Mouse (Mus musculus) heart, embryonic 14.5 days (tissue): ENCODE data around the gene Sncb. TPM values are rescaled to one million over a fixed set of nuclear protein-coding genes. Genes with fewer than 3 reads are reported as not detected.

Source experiments
- ATAC-seq: fragments of 200-750 bp; cut with Nextera tagmentation; 2 replicates; pipeline ENCODE4 v1.8.0; 2017; ENCODE audit warnings: low read depth, moderate TSS enrichment; ENCODE audit not compliant: insufficient number of reproducible peaks, insufficient read depth, low FRiP score
- H3K27ac ChIP-seq, 2 experiments: fragments of 200-500 bp in 1 of 2; fragments of 300-500 bp in 1 of 2; sonication (generic) in 1 of 2; replicated peaks in 1 of 2; 2 replicates each; pipeline ENCODE4 v1.5.1; 2012 to 2014; ENCODE audit warnings: low read depth in 2 of 2, low read length in 2 of 2, control low read depth in 1 of 2, mild to moderate bottlenecking in 1 of 2, mixed read lengths in 1 of 2; ENCODE audit not compliant: control insufficient read depth in 1 of 2, insufficient read depth in 1 of 2
- H3K27me3 ChIP-seq: fragments of 300-500 bp; sonication (generic); 2 replicates; pipeline ENCODE4 v1.6.1; 2014; ENCODE audit warnings: mild to moderate bottlenecking, low read length, control low read depth; ENCODE audit not compliant: control insufficient read depth, insufficient read depth
- H3K36me3 ChIP-seq: fragments of 300-500 bp; sonication (generic); 2 replicates; pipeline ENCODE4 v1.6.1; 2014; ENCODE audit warnings: mild to moderate bottlenecking, control low read depth, low read length, mixed read lengths; ENCODE audit not compliant: control insufficient read depth, insufficient read depth
- H3K4me1 ChIP-seq, 2 experiments: fragments of 200-500 bp in 1 of 2; fragments of 300-500 bp in 1 of 2; sonication (generic) in 1 of 2; 2 replicates each; pipeline ENCODE4 v1.6.1; 2012 to 2014; ENCODE audit warnings: low read length in 2 of 2, control low read depth in 1 of 2, mixed read lengths in 1 of 2; ENCODE audit not compliant: control insufficient read depth in 2 of 2, insufficient read depth in 2 of 2
- H3K4me2 ChIP-seq: fragments of 300-500 bp; sonication (generic); 2 replicates; pipeline ENCODE4 v1.6.1; 2014; ENCODE audit warnings: mild to moderate bottlenecking, low read length
- H3K4me3 ChIP-seq, 2 experiments: fragments of 200-500 bp in 1 of 2; fragments of 300-500 bp in 1 of 2; sonication (generic) in 1 of 2; 2 replicates each; pipeline ENCODE4 v1.5.1; 2012 to 2014; ENCODE audit warnings: low read length in 2 of 2, mild to moderate bottlenecking in 2 of 2, control low read depth in 1 of 2, low read depth in 1 of 2, moderate library complexity in 1 of 2; ENCODE audit not compliant: control insufficient read depth in 1 of 2, insufficient read depth in 1 of 2
- H3K9ac ChIP-seq: fragments of 300-500 bp; sonication (generic); 2 replicates; pipeline ENCODE4 v1.6.1; 2014; ENCODE audit warnings: mild to moderate bottlenecking, low read length
- H3K9me3 ChIP-seq: fragments of 300-500 bp; sonication (generic); 2 replicates; pipeline ENCODE4 v1.6.1; 2016; ENCODE audit warnings: low read length, control low read depth; ENCODE audit not compliant: control insufficient read depth
- WGBS: fragments of 180-500 bp; shearing (Covaris S2); extraction: QIAGEN DNeasy Blood & Tissue Kit; methylation state at CpG from one replicate; pipeline ENCODE4 v1.1.7; 2014; 5-methylcytosine and 5-hydroxymethylcytosine counted together
- polyA plus RNA-seq: library from polyadenylated mRNA; unstranded; fragments of >200 nt; fragmentation: Nextera tagmentation; extraction: Ambion mirVana; gene quantifications from 2 replicates; pipeline ENCODE4 v1.2.1, GENCODE M21; 2014

Gene Sncb
- polyA plus RNA-seq, 1 experiment from 2014 or later = not detected

GRCm38 (mm10) chr13:54781086-54781485 is 14.7 kb upstream of the Sncb start:
- Histone ChIP-seq H3K9ac (no peak overlapping the region), H3K27me3 (no peaks in the 10 kb centered on the region), H3K9me3 (0 out of 2 replicates have a peak, but pooled peaks cover 2% of the 10 kb centered on the region), H3K4me2 (no peak overlapping the region), H3K4me1 (no peaks in the 10 kb centered on the region), H3K27ac (no peak overlapping the region), H3K4me3 (no peak overlapping the region), H3K36me3 (no peaks in the 10 kb centered on the region)
- no peak for ATAC-seq
- 68% methylated on average over 3 of the region's 3 CpGs for WGBS

DNA sequence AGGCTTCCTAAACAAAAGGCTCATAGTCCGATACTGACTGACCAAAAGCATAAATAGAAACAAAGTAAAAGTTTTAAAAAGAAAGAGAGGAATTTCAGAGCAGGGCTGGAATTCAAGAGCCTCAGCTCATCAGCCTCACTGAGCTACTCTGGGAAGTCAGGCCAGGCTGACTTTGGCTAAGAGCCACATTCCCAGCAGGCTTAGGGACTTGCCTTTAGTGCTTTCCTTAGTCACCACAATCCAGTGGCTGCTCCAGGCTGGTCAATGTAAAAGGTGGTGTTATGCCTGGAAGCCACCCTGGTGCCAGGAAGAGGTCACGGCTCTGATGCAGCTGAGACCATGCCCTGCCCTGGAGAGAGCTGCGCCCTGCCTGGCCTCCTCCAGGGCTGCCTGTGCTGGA is 14.2 kb upstream of the Sncb start:
- Histone ChIP-seq H3K9me3 (0 out of 2 replicates have a peak, but pooled peaks cover 5% of the 10 kb centered on the region), H3K4me2 (no peak overlapping the region), H3K36me3 (no peaks in the 10 kb centered on the region), H3K4me1 (no peaks in the 10 kb centered on the region), H3K9ac (no peak overlapping the region), H3K4me3 (no peak overlapping the region), H3K27ac (no peak overlapping the region), H3K27me3 (no peaks in the 10 kb centered on the region)
- ATAC-seq = 0 out of 2 replicates have a peak, but pooled peaks have one; percentile 21
- WGBS = 62% methylated on average over 3 of the region's 3 CpGs

- no peak overlapping the region for H3K9ac ChIP-seq
- no peak for ATAC-seq
- H3K27me3 ChIP-seq = peaks cover 56% of the 10 kb centered on the region
- peaks cover 0 to 7% of the 10 kb centered on the region in 2 experiments; a peak in 1 of 4 replicates for H3K4me1 ChIP-seq
- H3K9me3 ChIP-seq = no peaks in the 10 kb centered on the region
- no peak overlapping the region for H3K4me2 ChIP-seq
- H3K36me3 ChIP-seq = no peaks in the 10 kb centered on the region
- H3K4me3 ChIP-seq = no peak overlapping the region
- no peak overlapping the region for H3K27ac ChIP-seq
- 83% methylated on average over 4 of the region's 4 CpGs for WGBS
Observed at GRCm38 (mm10) chr13:54767012-54767411, 617 bp upstream of the Sncb start.

GRCm38 (mm10) chr13:54765281-54766191 is 859 bp downstream of the Sncb start:
- no peak for ATAC-seq
- Histone ChIP-seq H3K9ac (no peak overlapping the region), H3K4me3 (peak overlapping the region; percentile 4 to 29; a peak in 3 of 4 replicates), H3K9me3 (no peaks in the 10 kb centered on the region), H3K27ac (no peak overlapping the region), H3K4me1 (peaks cover 0 to 7% of the 10 kb centered on the region in 2 experiments; a peak in 1 of 4 replicates), H3K36me3 (no peaks in the 10 kb centered on the region), H3K27me3 (peaks cover 62% of the 10 kb centered on the region), H3K4me2 (peak overlapping the region; percentile 56)
- 5% methylated on average over 41 of the region's 44 CpGs for WGBS

GRCm38 (mm10) chr13:54760906-54761305 is 5.5 kb downstream of the Sncb start:
- WGBS = 73% methylated on average over 7 of the region's 7 CpGs
- Histone ChIP-seq H3K9me3 (no peaks in the 10 kb centered on the region), H3K4me2 (no peak overlapping the region), H3K4me3 (no peak overlapping the region), H3K27me3 (peaks cover 75% of the 10 kb centered on the region), H3K36me3 (no peaks in the 10 kb centered on the region), H3K27ac (no peak overlapping the region), H3K4me1 (peaks cover 5 to 7% of the 10 kb centered on the region in 2 experiments; a peak in 3 of 4 replicates), H3K9ac (no peak overlapping the region)
- ATAC-seq = no peak

GRCm38 (mm10) chr13:54760164-54760795 is 6.1 kb downstream of the Sncb start:
- Histone ChIP-seq H3K27me3 (peaks cover 74% of the 10 kb centered on the region), H3K4me1 (peaks cover 5% of the 10 kb centered on the region in 2 experiments; a peak in 3 of 4 replicates), H3K27ac (no peak overlapping the region), H3K4me2 (no peak overlapping the region), H3K36me3 (no peaks in the 10 kb centered on the region), H3K9me3 (no peaks in the 10 kb centered on the region), H3K9ac (no peak overlapping the region), H3K4me3 (no peak overlapping the region)
- no peak for ATAC-seq
- WGBS = 43% methylated on average over 8 of the region's 8 CpGs

- no peak overlapping the region for H3K9ac ChIP-seq
- peaks cover 5% of the 10 kb centered on the region in 2 experiments; a peak in 3 of 4 replicates for H3K4me1 ChIP-seq
- H3K4me2 ChIP-seq = no peak overlapping the region
- H3K27me3 ChIP-seq = peaks cover 74% of the 10 kb centered on the region
- H3K9me3 ChIP-seq = no peaks in the 10 kb centered on the region
- no peaks in the 10 kb centered on the region for H3K36me3 ChIP-seq
- 18% methylated on average over 7 of the region's 7 CpGs for WGBS
- no peak overlapping the region for H3K27ac ChIP-seq
- no peak overlapping the region for H3K4me3 ChIP-seq
- ATAC-seq = no peak
Observed at GRCm38 (mm10) chr13:54759496-54759895, 6.9 kb downstream of the Sncb start.
